Mouse (Mus musculus) 3T3-L1 (cell line): Measurements from ENCODE around the gene Fam13a.

ENCODE experiments used
- DNase-seq: peaks from one replicate; pipeline ENCODE4 v3.0.0-alpha.2; 2015; ENCODE audit warnings: low read depth, low spot score

Fam13a gene

GRCm38 (mm10) chr6:58882271-58882670, 142.1 kb downstream of the Fam13a start:
- DNase-seq = peak; percentile 27
